Mouse (Mus musculus) neural tube, embryonic 14.5 days (tissue): ENCODE results near the gene Capn6. TPM values are rescaled to one million over a fixed set of nuclear protein-coding genes. Genes with fewer than 3 reads are reported as not detected.

Experiments used
- microRNA-seq: library from miRNA; unstranded; fragments of <30 nt; microRNA quantifications from one replicate; pipeline ENCODE4, GENCODE M21; 2016
- polyA plus RNA-seq: library from polyadenylated mRNA; unstranded; fragments of >200 nt; fragmentation: Nextera tagmentation; extraction: Ambion mirVana; gene quantifications from 2 replicates; pipeline ENCODE4 v1.2.1, GENCODE M21; 2014

Capn6 gene
- polyA plus RNA-seq, 1 experiment from 2014 or later, result 2.5 TPM

Small RNA genes within 50 kb of the gene (microRNA-seq; reads per million reads assigned to microRNA genes)
- gene Gm47298, result not detected

Other genes starting within 250 kb of the Capn6 start
- 348 and 397 TPM in 2 replicates for gene Dcx, start 105.9 kb upstream of the Capn6 start, polyA plus RNA-seq